Mouse (Mus musculus) erythroblast, embryonic 14.5 days (primary cell): ENCODE measurements around the gene Nectin3.

Experiments used
- GATA1 ChIP-seq: IDR thresholded peaks from 2 replicates; pipeline ENCODE4 v1.6.1; 2012; ENCODE audit warnings: low read length, inconsistent platforms, mixed read lengths
- TAL1 ChIP-seq: IDR thresholded peaks from 3 replicates; pipeline ENCODE4 v1.6.1; 2012; ENCODE audit warnings: low read length, inconsistent platforms, mixed read lengths

GRCm38 (mm10) chr16:46507944-46508333 lies 9.6 kb upstream of the Nectin3 start:
- TF ChIP-seq GATA1: no peak
- TF ChIP-seq TAL1: no peak
